ENCODE assay signal across 10 mouse cellular contexts in the genomic region with DNA sequence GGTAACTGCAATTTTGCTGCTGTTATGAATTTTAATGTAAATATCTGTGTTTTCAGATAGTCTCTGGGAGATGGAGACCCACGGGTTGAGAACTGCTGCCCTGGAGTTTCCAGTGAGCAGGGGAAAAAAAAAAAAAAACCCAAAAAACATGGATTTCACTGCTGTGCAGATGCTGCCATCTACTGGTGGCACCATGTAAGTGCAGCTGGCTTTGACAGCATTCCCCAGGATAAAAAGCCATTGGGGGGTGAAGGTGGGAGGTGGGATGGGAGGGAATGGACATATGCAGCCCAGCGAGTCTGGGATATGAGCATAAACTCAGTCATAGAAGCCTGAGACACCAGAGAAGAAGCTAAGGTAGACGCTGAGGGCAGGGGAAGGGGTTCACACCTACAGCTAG.
A peak's percentile ranks its signal among the peaks of the same experiment; 100 is the strongest.
DNase-seq lines count a peak whose midpoint lies in the region; ATAC-seq and TF ChIP-seq lines count a peak whose summit lies in the region.
"Had no signal": no experiment of that assay in that cellular context is flagged by ENCODE, and none has a peak within 500 bp of the region (broad histone marks: within the 10 kb centered on the region; RNA-seq: fewer than 3 reads in every experiment).

No protein-coding gene starts in this region.

- H3K36me3 ChIP-seq in liver, embryonic 14.5 days (replicated peaks; ENCODE audit: control insufficient read depth, insufficient read depth, low read depth) = no peaks in the 10 kb centered on the region
- H3K36me3 ChIP-seq in liver, embryonic 11.5 days (ENCODE audit: control insufficient read depth, insufficient read depth, low read length) = no peaks in the 10 kb centered on the region
- no peaks in the 10 kb centered on the region for H3K36me3 ChIP-seq in limb, embryonic 11.5 days (ENCODE audit: control insufficient read depth, insufficient read depth, low read length)
- H3K36me3 ChIP-seq: heart, embryonic 13.5 days had no signal

- no peak overlapping the region for H3K4me3 ChIP-seq in liver, embryonic 14.5 days (ENCODE audit: insufficient read depth in 1 of 2, low read depth in 2 of 2, low read length in 2 of 2)
- no peak overlapping the region for H3K4me3 ChIP-seq in liver, embryonic 11.5 days (ENCODE audit: low read depth, low read length)
- no peak overlapping the region for H3K4me3 ChIP-seq in bone marrow macrophage, adult 2 months (ENCODE audit: insufficient read depth, low read length)
- no peak overlapping the region for H3K4me3 ChIP-seq in limb, embryonic 11.5 days (ENCODE audit: low read depth, low read length)
- H3K4me3 ChIP-seq: heart, embryonic 13.5 days; megakaryocyte, embryonic 14.5 days had no signal

- H3K9ac ChIP-seq in liver, embryonic 14.5 days (replicated peaks) = no peak overlapping the region
- H3K9ac ChIP-seq in liver, embryonic 11.5 days (ENCODE audit: low read depth, low read length) = no peak overlapping the region
- no peak overlapping the region for H3K9ac ChIP-seq in limb, embryonic 11.5 days (ENCODE audit: low read length)
- H3K9ac ChIP-seq: heart, embryonic 13.5 days had no signal

- peak; percentile 90 for TF ChIP-seq CTCF in liver, embryonic 14.5 days (IDR thresholded peaks at IDR 0.05; ENCODE audit: low read depth)
- TF ChIP-seq CTCF in bone marrow macrophage, adult 2 months (IDR thresholded peaks at IDR 0.05; ENCODE audit: low read depth, low read length) = peak; percentile 88

- no peaks in the 10 kb centered on the region for H3K9me3 ChIP-seq in liver, embryonic 14.5 days (ENCODE audit: control insufficient read depth, low read length)
- no peaks in the 10 kb centered on the region for H3K9me3 ChIP-seq in liver, embryonic 11.5 days (ENCODE audit: control insufficient read depth, low read length)
- no peaks in the 10 kb centered on the region for H3K9me3 ChIP-seq in limb, embryonic 11.5 days (ENCODE audit: control insufficient read depth, low read length)
- H3K9me3 ChIP-seq: heart, embryonic 13.5 days; megakaryocyte, embryonic 14.5 days had no signal

- WGBS in liver, embryonic 14.5 days (ENCODE audit: insufficient replicate concordance) = 10% methylated on average over 3 of the region's 3 CpGs
- WGBS in liver, embryonic 11.5 days = 16% methylated on average over 3 of the region's 3 CpGs
- WGBS in limb, embryonic 11.5 days = 13% methylated on average over 3 of the region's 3 CpGs

- DNase-seq in cerebellum, adult 9-10 months = peak; percentile 60
- peak in 1 of 3 experiments; percentile 2 for DNase-seq in liver, embryonic 14.5 days (ENCODE audit: low read depth in 3 of 3, low spot score in 3 of 3)
- DNase-seq in liver, embryonic 11.5 days (ENCODE audit: low spot score) = no peak
- DNase-seq in limb, embryonic 11.5 days (ENCODE audit: low spot score) = peak; percentile 74
- no peak for DNase-seq in T-cell, adult 2 months (ENCODE audit: low spot score)
- no peak for DNase-seq in layer of hippocampus, adult 8-10 months (ENCODE audit: low spot score in 2 of 2)

- H3K4me1 ChIP-seq in liver, embryonic 14.5 days (replicated peaks; ENCODE audit: control insufficient read depth in 2 of 2, insufficient read depth in 2 of 2, low read length in 1 of 2) = no peaks in the 10 kb centered on the region
- H3K4me1 ChIP-seq in liver, embryonic 11.5 days (replicated peaks; ENCODE audit: control insufficient read depth, insufficient read depth, low read length) = no peaks in the 10 kb centered on the region
- no peaks in the 10 kb centered on the region for H3K4me1 ChIP-seq in bone marrow macrophage, adult 2 months (ENCODE audit: control insufficient read depth, insufficient read depth, low read length)
- H3K4me1 ChIP-seq in limb, embryonic 11.5 days (ENCODE audit: control insufficient read depth, insufficient read depth, low read length) = peaks cover 10% of the 10 kb centered on the region

- no peak for TF ChIP-seq EP300 in liver, embryonic 14.5 days (IDR thresholded peaks at IDR 0.05; ENCODE audit: low read depth)

- ATAC-seq in cerebellum, adult (ENCODE audit: insufficient number of reproducible peaks, low FRiP score, low TSS enrichment) = no peak
- no peak for ATAC-seq in liver, embryonic 14.5 days (ENCODE audit: insufficient read depth)
- no peak for ATAC-seq in liver, embryonic 11.5 days (replicated peaks; ENCODE audit: low FRiP score)
- ATAC-seq in limb, embryonic 11.5 days (ENCODE audit: insufficient number of reproducible peaks, low FRiP score, low TSS enrichment, low read depth) = no peak

- H3K4me2 ChIP-seq in liver, embryonic 14.5 days (ENCODE audit: low read depth) = no peak overlapping the region
- H3K4me2 ChIP-seq in liver, embryonic 11.5 days = no peak overlapping the region
- H3K4me2 ChIP-seq in limb, embryonic 11.5 days (ENCODE audit: low read depth, severe bottlenecking) = no peak overlapping the region
- H3K4me2 ChIP-seq: heart, embryonic 13.5 days had no signal

- no peak overlapping the region for H3K27ac ChIP-seq in liver, embryonic 14.5 days
- H3K27ac ChIP-seq in liver, embryonic 11.5 days (ENCODE audit: low read depth, low read length) = no peak overlapping the region
- H3K27ac ChIP-seq in bone marrow macrophage, adult 2 months (ENCODE audit: insufficient read depth, low read depth, low read length) = no peak overlapping the region
- no peak overlapping the region for H3K27ac ChIP-seq in limb, embryonic 11.5 days (replicated peaks; ENCODE audit: low read depth, low read length)
- H3K27ac ChIP-seq: heart, embryonic 13.5 days had no signal

- no peaks in the 10 kb centered on the region; the same call in 1 of the 2 replicates for H3K27me3 ChIP-seq in liver, embryonic 14.5 days (ENCODE audit: control insufficient read depth, insufficient read depth, low read length)
- H3K27me3 ChIP-seq in liver, embryonic 11.5 days (replicated peaks; ENCODE audit: control insufficient read depth, insufficient read depth, low read length) = peaks cover 2% of the 10 kb centered on the region; the same call in 1 of the 2 replicates
- H3K27me3 ChIP-seq in limb, embryonic 11.5 days (ENCODE audit: control insufficient read depth, insufficient read depth, low read length) = no peaks in the 10 kb centered on the region

- TF ChIP-seq POLR2A in bone marrow macrophage, adult 2 months (IDR thresholded peaks at IDR 0.05; ENCODE audit: borderline replicate concordance, low read depth, low read length) = no peak

Comparison
In these comparisons a context has a peak if more than half of its experiments do, and no peak if none do; other contexts are left out.
1. DNase-seq: peak in cerebellum, adult 9-10 months (single experiment) and limb, embryonic 11.5 days (single experiment); none in liver, embryonic 11.5 days (single experiment), T-cell, adult 2 months (single experiment) and layer of hippocampus, adult 8-10 months (0 of 2).